Mouse (Mus musculus) bone marrow, adult 2 months (tissue): ENCODE measurements around the gene Scaf4.

ENCODE experiments used
- CTCF ChIP-seq: fragments of 200-500 bp; IDR thresholded peaks from 2 replicates; pipeline ENCODE4 v1.5.1; 2011; ENCODE audit warnings: low read length, control low read depth; ENCODE audit not compliant: control insufficient read depth, insufficient read depth
- POLR2A ChIP-seq: fragments of 200-500 bp; IDR thresholded peaks from 2 replicates; pipeline ENCODE4 v1.6.1; 2011; ENCODE audit warnings: low read depth, mild to moderate bottlenecking, control low read depth, low read length, borderline replicate concordance; ENCODE audit not compliant: control insufficient read depth

DNA sequence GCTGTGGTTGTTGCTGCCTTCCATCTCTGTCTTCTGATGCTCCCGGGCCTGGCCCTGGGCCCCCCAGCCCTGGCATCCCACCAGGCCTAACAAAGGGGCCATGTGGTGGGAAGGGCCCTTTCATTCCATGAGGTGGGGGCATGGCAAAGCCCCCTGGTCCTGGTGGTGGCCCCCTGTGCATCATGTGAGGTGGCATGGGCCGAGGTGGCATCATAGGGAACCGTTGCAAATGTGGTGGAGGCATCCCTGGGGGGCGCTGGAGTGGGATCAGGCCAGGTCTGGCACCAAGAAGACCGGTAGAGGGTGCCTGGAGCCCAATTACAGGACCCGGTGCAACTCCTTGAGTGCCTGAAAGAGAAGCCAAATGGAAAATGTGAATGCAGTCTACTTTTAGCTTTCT lies 54.4 kb downstream of the Scaf4 start:
- TF ChIP-seq CTCF (no peak), POLR2A (no peak)
